Mouse (Mus musculus) left cerebral cortex, adult 2 months (tissue): ENCODE data around the gene Pcolce. TPM values are rescaled to one million over a fixed set of nuclear protein-coding genes. Genes with fewer than 3 reads are reported as not detected.
A peak's percentile ranks its signal among the peaks of the same experiment; 100 is the strongest.
"Not testable (repeated sequence)": the region's sequence is repeated elsewhere in the genome, so short reads cannot be mapped to it uniquely, and the experiment has no call there.

Experiments
- DNase-seq, 2 experiments: peaks; one replicate each; pipeline ENCODE4 v3.0.0; 2021 to 2022; ENCODE audit warnings: low spot score in 2 of 2, mixed read lengths in 1 of 2; ENCODE audit errors: extremely low spot score in 1 of 2
- H3K27ac ChIP-seq: fragments of 200-600 bp; 2 replicates; pipeline ENCODE4 v1.8.1; 2022
- H3K4me3 ChIP-seq: fragments of 200-600 bp; 2 replicates; pipeline ENCODE4 v1.8.1; 2022
- CTCF ChIP-seq: fragments of 200-600 bp; IDR thresholded peaks from 2 replicates; pipeline ENCODE4 v1.8.1; 2022; ENCODE audit warnings: antibody characterized with exemption, mild to moderate bottlenecking, moderate library complexity
- intact Hi-C: fragments of 180-260 bp; cut with DNase I; formaldehyde crosslinking; loops from one replicate; pipeline ENCODE4 v1.15.1; 2025
- total RNA-seq, 2 experiments: library from RNA; stranded (reverse); gene quantifications; 2 replicates each; pipeline ENCODE4 v1.2.3; 2021

Pcolce gene
- total RNA-seq, 2 experiments from 2014 or later, result 9.6 to 11.2 TPM

DNA sequence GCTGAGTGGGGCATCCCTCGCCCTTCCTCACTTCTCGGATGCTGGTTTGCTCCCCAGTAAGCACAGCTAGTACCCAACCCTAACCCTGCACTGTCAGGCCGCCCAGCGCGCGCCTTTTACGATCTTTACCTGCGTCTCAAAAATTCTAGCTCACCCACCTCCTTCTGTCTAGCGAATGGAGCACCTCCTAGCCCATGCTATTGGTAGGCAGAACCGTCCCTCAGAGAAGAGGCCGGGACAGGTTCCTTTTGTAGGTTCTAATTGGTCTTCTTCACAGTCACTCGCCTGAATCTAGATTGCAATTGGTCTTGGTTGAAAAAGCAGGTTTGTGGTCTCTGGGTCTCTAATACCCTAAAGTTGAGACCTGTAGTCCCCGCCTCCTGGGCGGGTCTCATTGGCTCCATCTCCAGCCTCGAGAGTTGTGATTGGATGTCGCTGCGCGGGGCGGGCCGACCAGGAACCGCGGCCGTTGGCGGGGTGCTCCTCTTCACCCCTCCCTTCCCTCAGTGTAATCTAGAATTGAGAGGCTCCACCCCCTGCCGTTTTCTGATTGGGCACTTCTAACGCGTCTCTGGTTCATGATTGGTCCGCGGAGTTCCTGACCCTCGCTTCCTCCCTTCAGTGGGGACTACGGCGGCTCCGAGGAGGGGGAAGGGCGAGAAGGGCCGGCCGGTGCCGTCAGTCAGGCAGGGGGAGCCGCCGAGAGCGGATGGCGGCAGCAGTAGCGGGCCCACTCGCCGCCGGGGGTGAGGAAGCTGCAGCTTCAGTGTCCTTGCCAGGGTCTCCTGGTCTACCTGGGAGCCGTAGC is 15.1 kb upstream of the Pcolce start, which contains the start of the genes Fbxo24, Lrch4 and Gm20605:
Gene Fbxo24, minus strand, starts transcription at position 505 of the 808 bp plus-strand sequence.
Gene Lrch4, plus strand, starts transcription at position 624 of the 808 bp plus-strand sequence.
Gene Gm20605, plus strand, starts transcription at position 678 of the 808 bp plus-strand sequence.
- H3K27ac ChIP-seq, result peak within 1 kb of the TSS; percentile 96
- peak within 1 kb of the TSS; percentile 100 for H3K4me3 ChIP-seq
- TF ChIP-seq CTCF, result no peak; the same call in 1 of the 2 replicates
- peak; percentile 97 to 99 for DNase-seq
- intact Hi-C loops, result loop anchor here (1.0 to 2.0 kb wide), 2 partner anchors 27 to 54 kb away; partner anchors contain the start of gene Mospd3

DNA sequence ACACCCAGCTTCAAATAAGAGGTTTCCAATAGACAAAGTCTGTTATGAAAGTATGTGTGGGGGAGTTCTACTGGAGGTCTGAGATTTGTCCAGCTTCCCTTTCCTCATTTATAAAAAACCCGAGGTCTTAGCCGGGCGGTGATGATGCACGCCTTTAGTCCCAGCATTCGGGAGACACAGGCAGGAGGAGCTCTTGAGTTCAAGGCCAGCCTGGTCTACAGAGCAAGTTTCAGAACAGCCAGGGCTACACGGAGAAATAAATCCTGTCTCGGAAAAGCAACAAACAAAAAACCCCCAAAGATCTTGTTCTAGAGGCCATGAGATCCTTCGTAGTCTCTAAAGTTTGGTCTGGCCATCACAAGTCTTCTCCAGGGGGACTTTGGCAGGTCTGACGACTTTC is 14.4 kb upstream of the Pcolce start:
- TF ChIP-seq CTCF, result peak; percentile 4
- peak overlapping the region; percentile 65 for H3K4me3 ChIP-seq
- peak overlapping the region; percentile 96 for H3K27ac ChIP-seq
- DNase-seq, result no peak
- intact Hi-C loops, result loop anchor here (1.0 to 2.0 kb wide), 2 partner anchors 27 to 55 kb away; partner anchors contain the start of gene Mospd3

DNA sequence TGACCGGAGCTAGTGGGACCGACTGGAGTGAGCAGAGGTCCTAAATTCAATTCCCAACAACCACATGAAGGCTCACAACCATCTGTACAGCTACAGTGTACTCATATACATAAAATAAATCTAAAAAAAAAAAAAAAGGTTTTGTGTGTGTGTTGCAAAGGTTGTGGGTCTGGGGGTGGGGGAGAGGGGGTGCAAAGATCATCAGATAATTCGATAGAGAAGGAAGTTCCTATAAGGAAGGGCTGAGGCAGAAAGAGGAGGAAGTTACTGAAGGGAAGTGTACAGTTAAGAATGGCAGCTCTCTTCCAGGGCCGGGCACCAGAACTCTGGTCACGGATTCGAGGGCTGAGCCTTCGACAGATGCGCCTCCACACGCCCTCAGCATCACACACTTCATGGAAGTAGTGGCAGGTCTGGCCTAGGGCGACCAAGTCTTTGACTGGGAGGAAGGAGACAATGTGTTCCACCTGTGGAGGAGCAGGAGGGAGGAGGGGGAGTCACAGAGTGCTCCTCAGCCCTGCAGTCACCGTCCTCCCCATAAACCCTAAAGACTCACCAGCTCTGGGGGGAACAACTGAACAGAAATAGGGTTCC is 10.4 kb upstream of the Pcolce start:
- intact Hi-C loops, result no loop called here
- H3K4me3 ChIP-seq, result no peak overlapping the region
- H3K27ac ChIP-seq, result no peak overlapping the region
- DNase-seq, result no peak
- TF ChIP-seq CTCF, result no peak

DNA sequence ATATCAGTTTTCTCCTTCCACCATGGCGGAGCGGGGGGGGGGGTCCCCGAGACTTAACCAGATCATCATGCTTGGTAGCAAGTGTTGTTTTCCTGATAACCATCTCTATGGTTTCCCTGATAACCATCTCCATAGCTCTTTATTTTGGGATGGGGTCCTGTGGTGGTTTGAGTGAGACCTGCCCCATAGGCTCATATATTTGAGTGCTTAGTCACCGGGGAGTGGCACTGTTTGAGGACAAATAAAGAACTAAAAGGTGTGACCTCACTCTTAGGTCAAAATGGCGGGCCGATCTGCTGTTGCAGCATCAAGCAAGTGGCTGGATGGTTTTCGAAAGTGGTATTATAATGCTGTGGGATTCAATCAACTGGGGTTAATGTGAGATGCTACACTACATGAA is 1.8 kb upstream of the Pcolce start:
- intact Hi-C loops, result no loop called here
- H3K27ac ChIP-seq, result no peak overlapping the region
- H3K4me3 ChIP-seq, result no peak overlapping the region
- no peak for DNase-seq
- no peak for TF ChIP-seq CTCF

DNA sequence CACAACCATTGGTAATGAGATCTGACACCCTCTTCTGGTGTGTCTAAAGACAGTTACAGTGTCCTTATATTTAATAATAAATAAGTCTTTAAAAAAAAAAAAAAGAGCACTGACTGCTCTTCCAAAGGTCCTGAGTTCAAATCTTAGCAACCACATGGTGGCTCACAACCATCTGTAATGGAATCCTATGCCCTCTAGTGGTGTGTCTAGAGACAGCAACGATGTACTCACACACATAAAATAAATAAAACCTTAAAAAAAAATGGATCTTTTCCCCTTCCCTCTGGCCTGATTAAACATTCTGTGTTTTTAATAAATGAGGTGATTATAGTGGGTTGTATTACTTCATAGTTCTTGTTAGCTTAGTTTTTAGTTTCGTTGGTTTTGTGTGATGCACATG is 1.3 kb upstream of the Pcolce start:
- H3K4me3 ChIP-seq, intact Hi-C loops: not testable (repeated sequence)
- peak; percentile 40 for TF ChIP-seq CTCF

DNA sequence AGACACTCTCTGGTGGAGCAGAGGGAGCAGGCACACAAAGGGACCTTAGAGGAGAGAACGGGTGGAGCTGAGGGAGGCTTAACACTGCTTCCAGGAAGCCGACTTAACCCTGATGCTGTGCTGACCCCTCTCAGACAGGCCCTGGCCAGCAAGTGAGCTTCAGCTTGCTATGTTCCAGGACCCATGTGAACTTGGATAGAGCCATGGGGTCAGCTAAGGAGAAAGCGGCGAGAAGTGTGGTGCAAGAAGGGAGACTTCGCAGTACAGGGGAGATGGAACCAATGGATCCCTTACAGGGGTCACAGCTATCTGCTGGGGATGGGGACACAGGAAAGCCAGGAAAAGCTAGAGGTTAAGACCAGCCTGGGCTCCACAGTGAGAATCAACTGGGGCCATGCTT is 508 bp downstream of the Pcolce start:
- intact Hi-C loops, result no loop called here
- no peak for TF ChIP-seq CTCF
- DNase-seq, result no peak
- Histone ChIP-seq H3K27ac (no peak overlapping the region), H3K4me3 (no peak overlapping the region)

More for the DNA sequence above, 1.3 kb upstream of the Pcolce start:
- DNase-seq, H3K27ac ChIP-seq: not testable (repeated sequence)

DNA sequence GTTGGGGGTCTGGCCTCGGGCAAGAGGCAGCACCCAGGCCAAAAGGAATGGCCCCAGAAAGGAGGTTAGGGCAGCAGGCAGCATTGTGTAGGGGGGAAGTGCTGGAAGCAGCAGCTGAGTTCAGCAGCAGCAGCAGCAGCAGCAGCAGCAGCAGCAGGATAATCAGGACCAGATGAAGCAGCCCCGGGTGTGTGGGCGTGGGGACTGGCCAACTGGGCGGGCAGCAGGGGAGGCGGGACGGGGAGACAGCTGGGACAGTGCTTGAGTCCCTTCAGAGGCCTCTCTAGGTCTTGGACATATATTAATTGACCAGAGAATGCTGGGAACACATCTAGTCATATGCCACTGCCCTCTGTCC is 2.4 kb downstream of the Pcolce start:
- TF ChIP-seq CTCF, result no peak
- H3K27ac ChIP-seq, result no peak overlapping the region
- intact Hi-C loops, result no loop called here
- DNase-seq, result no peak
- H3K4me3 ChIP-seq, result no peak overlapping the region

DNA sequence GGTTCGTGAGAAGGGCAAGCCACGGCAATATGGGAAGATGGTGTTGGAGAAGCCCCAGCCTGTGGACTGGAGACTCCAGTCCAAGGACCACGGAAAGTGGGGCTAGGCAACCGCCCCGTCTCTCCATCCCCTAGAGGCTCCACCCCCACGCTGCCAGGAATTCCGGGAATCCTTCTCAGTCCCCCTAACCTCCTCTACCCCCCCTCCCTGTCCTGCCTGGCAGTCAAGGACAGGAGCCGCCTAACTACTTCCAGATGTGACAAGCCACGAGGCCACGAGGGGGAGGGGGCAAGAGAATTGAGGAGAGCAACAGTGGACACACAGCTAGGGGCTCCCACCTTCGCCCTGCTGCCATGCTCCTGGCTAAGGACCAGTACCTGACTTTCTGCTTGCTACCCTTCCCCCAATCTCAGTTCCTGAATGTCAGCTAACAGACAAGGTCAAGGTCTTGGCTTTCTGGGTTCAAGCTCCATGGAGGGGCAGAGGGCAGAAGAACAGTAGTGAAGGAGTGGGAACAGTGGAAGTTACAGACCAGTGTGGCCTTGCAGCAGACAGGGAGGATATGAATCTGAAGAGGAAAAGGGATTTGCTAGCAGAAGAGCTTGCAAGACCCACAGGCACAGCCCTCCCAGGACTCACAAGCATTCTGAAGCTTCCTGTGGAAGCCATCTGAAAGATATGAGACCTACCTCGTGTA is 2.9 kb downstream of the Pcolce start:
- no peak for TF ChIP-seq CTCF
- intact Hi-C loops, result no loop called here
- no peak overlapping the region for H3K4me3 ChIP-seq
- DNase-seq, result no peak
- H3K27ac ChIP-seq, result no peak overlapping the region

DNA sequence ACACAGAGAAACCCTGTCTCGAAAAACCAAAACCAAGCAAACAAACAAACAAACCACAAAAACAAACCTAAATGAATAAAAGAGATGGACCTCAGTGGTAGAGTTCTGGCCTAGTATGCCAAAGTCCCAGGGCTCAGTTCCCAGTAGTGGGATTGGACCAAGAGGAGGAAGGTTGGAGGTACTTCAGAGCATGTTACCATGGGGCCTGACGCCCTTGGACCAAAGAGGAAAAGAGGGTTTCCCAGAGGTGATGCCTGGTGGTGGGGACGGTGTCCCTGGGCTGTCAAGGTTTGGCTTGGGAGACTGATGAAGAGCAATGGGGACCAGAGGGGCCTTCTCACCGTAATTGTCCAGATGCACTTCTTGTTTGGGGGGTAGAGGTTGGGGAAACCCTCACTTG is 3.5 kb downstream of the Pcolce start:
- intact Hi-C loops, result no loop called here
- no peak overlapping the region for H3K27ac ChIP-seq
- TF ChIP-seq CTCF, result no peak
- DNase-seq, result no peak
- no peak overlapping the region for H3K4me3 ChIP-seq

DNA sequence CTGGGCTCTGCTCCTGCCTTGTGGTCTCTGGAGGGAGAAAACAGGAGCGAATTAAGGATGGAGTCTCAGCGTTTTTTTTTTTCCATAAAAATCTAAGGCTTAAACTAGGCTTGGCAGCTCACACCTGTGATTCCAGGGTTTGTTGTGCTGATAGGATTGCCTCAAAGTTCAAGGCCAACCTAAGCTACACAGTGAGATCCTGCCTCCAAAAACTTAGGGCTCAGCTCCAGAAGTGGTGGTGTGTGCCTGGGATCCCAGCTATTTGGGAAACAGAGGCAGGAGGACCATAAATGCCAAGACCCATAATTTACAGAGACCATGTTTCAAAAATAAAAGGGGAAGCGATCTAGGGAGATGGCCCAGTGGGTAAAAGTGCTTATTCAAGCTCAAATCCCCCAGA is 4.3 kb downstream of the Pcolce start:
- intact Hi-C loops, result loop anchor here (10.0 kb wide), 1 partner anchor 624 kb away; the partner anchor contains the start of genes Plod3 and Znhit1
- Histone ChIP-seq H3K27ac (no peak overlapping the region), H3K4me3 (no peak overlapping the region)
- TF ChIP-seq CTCF, result no peak
- no peak for DNase-seq

DNA sequence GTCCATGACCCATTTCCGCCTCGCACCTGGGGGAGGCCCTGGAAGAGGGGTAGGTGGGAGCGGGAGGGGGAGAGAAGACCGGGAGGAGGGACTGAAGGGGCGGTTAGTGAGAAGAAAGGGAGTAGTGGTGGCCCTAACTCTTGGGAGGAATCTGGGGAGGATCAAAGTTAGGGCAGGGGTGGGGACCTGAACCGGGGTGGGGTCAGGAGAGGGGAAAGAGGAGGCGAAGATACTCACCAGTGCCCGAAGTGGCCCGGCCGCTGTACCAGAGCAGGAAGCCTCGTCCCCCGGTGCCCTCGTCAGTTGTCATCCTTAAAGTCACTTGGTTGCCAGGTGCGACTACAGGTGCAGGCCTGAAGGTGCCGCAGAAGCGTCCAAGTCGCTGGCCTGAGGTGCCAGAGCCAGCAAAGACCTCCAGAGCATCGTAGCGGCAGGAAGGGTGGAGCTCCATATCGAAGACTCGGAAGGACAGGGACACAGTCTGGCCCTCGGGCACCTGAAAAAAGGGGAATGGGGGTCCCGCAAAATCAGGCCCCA is 4.9 kb downstream of the Pcolce start:
- Histone ChIP-seq H3K4me3 (no peak overlapping the region), H3K27ac (no peak overlapping the region)
- no peak for DNase-seq
- no peak for TF ChIP-seq CTCF
- intact Hi-C loops, result loop anchor here (10.0 kb wide), 1 partner anchor 624 kb away; the partner anchor contains the start of genes Plod3 and Znhit1
